Mouse (Mus musculus) liver, embryonic 18 days (tissue): Measurements from ENCODE around the gene Hrct1. TPM values are rescaled to one million over a fixed set of nuclear protein-coding genes. Genes with fewer than 3 reads are reported as not detected.

Experiments used
- polyA plus RNA-seq: library from polyadenylated mRNA; depleted of rRNA; stranded (reverse); fragments of >200 nt; gene quantifications from 2 replicates; pipeline ENCODE4 v1.2.3, GENCODE M21; 2012; rRNA removed

The Hrct1 gene
- 0.28 and 0.39 TPM in 2 replicates for polyA plus RNA-seq

DNA sequence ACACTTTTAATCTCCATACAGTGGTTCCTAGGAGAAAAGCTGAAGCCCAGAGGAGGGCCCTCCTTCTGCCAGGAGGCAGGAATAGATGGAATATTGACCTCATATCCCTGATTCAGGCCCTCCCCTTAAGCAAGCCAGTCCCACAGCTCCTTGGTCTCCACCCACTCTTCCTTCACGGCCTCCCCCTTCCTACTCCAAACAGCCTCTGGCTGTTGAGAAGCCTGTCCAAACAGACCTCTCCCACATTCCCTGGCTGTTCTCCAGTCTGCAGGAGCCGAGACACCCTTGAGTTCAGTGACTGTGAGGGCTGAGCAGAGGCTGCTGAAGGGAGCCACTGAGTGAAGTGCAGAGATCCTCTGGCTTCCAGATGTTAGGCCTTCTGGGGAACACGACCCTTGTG is at the start of gene Hrct1:
Gene Hrct1, plus strand, starts transcription at position 194 of the 400 bp plus-strand sequence.

DNA sequence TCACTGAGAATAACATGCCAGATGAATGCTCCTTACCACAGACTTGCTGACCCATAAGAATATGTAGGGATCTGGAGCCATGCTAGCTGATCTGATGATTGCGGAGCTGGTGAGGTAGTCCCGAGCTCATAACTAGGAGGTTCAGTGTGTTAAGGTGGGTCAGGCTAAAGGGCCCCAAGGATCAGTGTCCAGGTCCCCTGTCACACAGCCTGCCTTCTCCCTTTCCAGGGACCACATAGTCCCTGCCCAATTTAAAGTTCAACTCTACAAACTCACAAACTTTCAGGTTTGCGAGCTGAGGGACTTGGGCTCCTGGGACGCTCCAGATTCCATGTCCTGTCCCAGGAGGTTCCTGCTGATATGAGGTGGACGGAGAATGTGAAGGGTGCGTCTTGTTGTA is 26.3 kb upstream of the Hrct1 start, which contains the start of gene Olfr70:
Gene Olfr70, minus strand, starts transcription at position 101 of the 400 bp plus-strand sequence.

DNA sequence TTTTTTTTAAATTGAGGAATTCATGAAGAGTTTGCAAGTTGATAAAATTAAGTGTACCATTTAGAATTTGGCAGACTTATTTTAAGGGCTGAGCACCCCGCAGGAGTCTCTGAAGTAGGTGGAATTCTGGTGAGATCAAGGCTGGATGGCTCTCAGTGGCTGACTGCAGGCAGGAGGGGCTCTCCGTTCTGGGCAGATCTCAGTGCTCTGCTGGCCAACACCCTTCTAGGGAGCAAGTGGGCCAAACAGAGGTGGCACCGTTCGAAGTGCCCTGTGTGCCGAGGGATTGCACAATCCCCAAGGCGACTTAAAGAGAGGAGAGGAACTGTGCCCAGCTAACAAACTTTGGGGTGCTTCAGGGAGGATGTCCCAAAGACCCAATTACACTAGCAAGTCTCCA is 17.1 kb upstream of the Hrct1 start, which contains the start of gene Olfr71:
Gene Olfr71, minus strand, starts transcription at position 387 of the 400 bp plus-strand sequence.

DNA sequence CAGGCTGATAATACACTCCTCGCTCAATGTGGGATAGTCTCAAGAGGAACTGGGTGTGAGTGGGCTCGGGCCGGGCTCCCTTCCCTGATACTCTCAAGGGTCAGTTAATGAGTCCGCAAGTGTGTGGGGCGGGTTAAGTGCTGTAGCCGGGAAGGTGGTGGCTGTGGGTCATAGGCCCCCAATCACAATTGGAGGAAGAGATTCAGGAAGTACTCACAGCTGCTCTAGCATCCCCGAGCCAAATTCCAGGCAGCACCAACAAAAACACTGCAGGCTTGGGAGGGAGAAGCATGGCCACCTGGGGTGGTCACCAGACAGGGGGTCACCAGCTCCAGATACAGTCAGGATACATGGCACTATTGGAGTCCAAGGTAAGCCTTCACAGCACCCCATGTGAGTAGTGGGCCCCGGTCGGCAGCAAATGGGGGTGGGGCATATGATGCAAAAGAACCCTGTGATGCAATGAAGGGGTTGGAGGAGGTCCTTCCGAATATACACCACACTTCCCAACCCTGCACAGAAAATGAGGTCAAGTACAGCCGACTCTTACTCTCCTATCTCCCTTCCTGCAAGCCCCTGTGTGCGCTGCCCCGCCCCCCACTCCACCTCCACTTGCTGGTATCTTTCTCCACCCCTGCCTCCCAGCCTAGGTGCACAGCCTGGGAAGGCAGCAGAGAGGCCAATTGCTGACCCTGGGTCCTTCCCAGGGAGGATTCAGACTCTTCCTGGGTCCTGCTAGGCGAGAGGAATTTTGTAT is 3.0 kb downstream of the Hrct1 start, which contains the start of gene Spaar:
Gene Spaar, plus strand, starts transcription at position 241 of the 757 bp plus-strand sequence.

DNA sequence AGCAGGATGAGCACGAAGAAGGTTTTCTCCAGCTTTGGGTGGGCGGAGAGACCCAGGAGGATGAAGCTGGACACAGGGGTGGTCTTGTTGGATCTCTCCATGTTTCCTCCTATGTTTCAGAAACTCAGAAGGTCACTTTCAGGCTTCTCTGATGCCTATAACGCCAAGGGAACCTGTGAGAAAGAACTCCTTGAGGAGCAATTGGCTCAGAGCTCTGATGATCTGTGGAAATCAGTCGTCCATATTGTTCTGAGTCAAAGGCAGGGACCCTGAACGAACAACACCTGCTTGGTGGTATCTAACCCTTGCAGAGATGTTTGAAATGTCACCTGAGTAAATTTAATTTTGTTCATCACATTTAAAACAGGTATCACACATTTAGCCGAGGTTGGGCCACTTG is 43.9 kb downstream of the Hrct1 start, which contains the start of gene Olfr159:
Gene Olfr159, minus strand, starts transcription at position 101 of the 400 bp plus-strand sequence.

Other genes starting within 250 kb of the Hrct1 start
- 0.66 and 0.95 TPM in 2 replicates for gene Sit1, start 243.5 kb upstream of the Hrct1 start, polyA plus RNA-seq
- gene Ccdc107, start 234.3 kb upstream of the Hrct1 start, polyA plus RNA-seq, result 61.8 and 73.3 TPM in 2 replicates
- gene Arhgef39, start 227.5 kb upstream of the Hrct1 start, polyA plus RNA-seq, result 21.6 and 29.0 TPM in 2 replicates
- gene Car9, start 220.2 kb upstream of the Hrct1 start, polyA plus RNA-seq, result 1.2 TPM in 2 replicates
- 7.9 and 9.7 TPM in 2 replicates for gene Tpm2, start 203.4 kb upstream of the Hrct1 start, polyA plus RNA-seq
- gene Creb3, start 164.9 kb upstream of the Hrct1 start, polyA plus RNA-seq, result 18.2 and 19.5 TPM in 2 replicates
- gene Tln1, start 164.5 kb upstream of the Hrct1 start, polyA plus RNA-seq, result 24.2 and 32.2 TPM in 2 replicates
- gene Rgp1, start 148.5 kb upstream of the Hrct1 start, polyA plus RNA-seq, result 13.1 and 16.8 TPM in 2 replicates
- gene Gba2, start 148.3 kb upstream of the Hrct1 start, polyA plus RNA-seq, result 10.0 and 13.0 TPM in 2 replicates
- gene Msmp, start 142.7 kb upstream of the Hrct1 start, polyA plus RNA-seq, result 0.04 TPM in 1 of 2 replicates, not detected in the other
- gene Npr2, start 95.3 kb upstream of the Hrct1 start, polyA plus RNA-seq, result 2.2 and 2.9 TPM in 2 replicates
- 0.25 and 0.35 TPM in 2 replicates for gene Spag8, start 73.6 kb upstream of the Hrct1 start, polyA plus RNA-seq
- gene Hint2, start 70.7 kb upstream of the Hrct1 start, polyA plus RNA-seq, result 52.1 and 54.6 TPM in 2 replicates
- 0.26 and 0.30 TPM in 2 replicates for gene Tmem8b, start 58.2 kb upstream of the Hrct1 start, polyA plus RNA-seq
- under 0.01 and 0.03 TPM in 2 replicates for gene Fam221b, start 58.0 kb upstream of the Hrct1 start, polyA plus RNA-seq
- gene Olfr70, start 26.4 kb upstream of the Hrct1 start, polyA plus RNA-seq, result not detected in 2 replicates
- gene Olfr71, start 16.9 kb upstream of the Hrct1 start, polyA plus RNA-seq, result not detected in 2 replicates
- gene Spaar, start 2.8 kb downstream of the Hrct1 start, polyA plus RNA-seq, result 0.07 and 0.10 TPM in 2 replicates
- not detected in 2 replicates for gene Olfr159, start 43.8 kb downstream of the Hrct1 start, polyA plus RNA-seq
- not detected in 2 replicates for gene Olfr156, start 96.7 kb downstream of the Hrct1 start, polyA plus RNA-seq
- not detected in 2 replicates for gene Olfr157, start 113.0 kb downstream of the Hrct1 start, polyA plus RNA-seq
- not detected in 2 replicates for gene Olfr155, start 124.4 kb downstream of the Hrct1 start, polyA plus RNA-seq
- 2.2 and 2.5 TPM in 2 replicates for gene Reck, start 148.3 kb downstream of the Hrct1 start, polyA plus RNA-seq
- gene Glipr2, start 230.2 kb downstream of the Hrct1 start, polyA plus RNA-seq, result 31.2 and 35.0 TPM in 2 replicates